Comparison of ENCODE assay signal across 9 mouse cellular contexts in the genomic region with DNA sequence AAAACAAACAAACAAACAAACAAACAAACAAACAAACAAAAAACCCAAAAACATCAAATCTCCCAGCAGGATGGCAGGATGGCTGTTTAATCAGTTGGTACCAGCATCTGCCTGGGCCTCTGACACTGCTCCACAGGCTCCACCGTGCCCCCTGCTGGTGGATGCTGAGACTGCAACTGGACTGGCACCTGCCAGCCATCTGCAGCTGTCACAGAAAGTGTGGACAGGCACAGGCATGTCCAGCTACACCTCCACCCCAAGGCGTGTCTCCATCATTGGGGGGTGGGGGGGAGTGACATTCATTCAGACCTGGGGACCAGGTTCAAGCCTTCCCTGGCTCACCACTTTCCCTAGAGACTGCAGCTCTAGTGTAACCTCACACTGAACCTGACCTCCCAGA. TPM values are rescaled to one million over a fixed set of nuclear protein-coding genes. Genes with fewer than 3 reads are reported as not detected.
A peak's percentile ranks its signal among the peaks of the same experiment; 100 is the strongest.
DNase-seq lines count a peak whose midpoint lies in the region; TF ChIP-seq lines count a peak whose summit lies in the region.
"Had no signal": no experiment of that assay in that cellular context is flagged by ENCODE, and none has a peak within 500 bp of the region (broad histone marks: within the 10 kb centered on the region; RNA-seq: fewer than 3 reads in every experiment).

No protein-coding gene starts in this region.

- peak; percentile 81; the same call in 1 of the 2 replicates for TF ChIP-seq EP300 in ES-Bruce4 (IDR thresholded peaks at IDR 0.05; ENCODE audit: insufficient read depth, low read depth, low read length)

- no peak overlapping the region for H3K4me3 ChIP-seq in ES-Bruce4 (ENCODE audit: low read depth, low read length)
- no peak overlapping the region for H3K4me3 ChIP-seq in embryonic fibroblast, embryonic 13.5 days (ENCODE audit: insufficient read depth, low read length)
- H3K4me3 ChIP-seq: liver, embryonic 15.5 days had no signal

- TF ChIP-seq POLR2A in ES-Bruce4 (IDR thresholded peaks at IDR 0.05; ENCODE audit: insufficient read depth, low read length) = no peak
- TF ChIP-seq POLR2A in embryonic fibroblast, embryonic 13.5 days (IDR thresholded peaks at IDR 0.05; ENCODE audit: low read depth, low read length) = no peak

- no peaks in the 10 kb centered on the region for H3K27me3 ChIP-seq in ES-Bruce4 (ENCODE audit: control insufficient read depth, insufficient read depth, low read length, poor library complexity, severe bottlenecking)
- H3K27me3 ChIP-seq: liver, embryonic 15.5 days had no signal

- H3K9ac ChIP-seq in ES-Bruce4 (ENCODE audit: low read depth, poor library complexity, severe bottlenecking) = no peak overlapping the region
- H3K9ac ChIP-seq: liver, embryonic 15.5 days had no signal

- no peak overlapping the region for H3K27ac ChIP-seq in ES-Bruce4 (ENCODE audit: insufficient read depth, low read length)
- no peak overlapping the region for H3K27ac ChIP-seq in embryonic fibroblast, embryonic 13.5 days (ENCODE audit: insufficient read depth, low read length)
- H3K27ac ChIP-seq: liver, embryonic 15.5 days had no signal

- intact Hi-C loops in heart, postnatal 10 days (cut with DNase I) = loop anchor here (1.0 to 10.0 kb wide), 4 partner anchors 37 to 421 kb away; partner anchors contain the start of genes Hsf2bp and Rrp1b

- no peaks in the 10 kb centered on the region for H3K9me3 ChIP-seq in ES-Bruce4 (replicated peaks; ENCODE audit: control insufficient read depth, insufficient read depth, low read length, poor library complexity, severe bottlenecking)
- H3K9me3 ChIP-seq: liver, embryonic 15.5 days had no signal

- H3K36me3 ChIP-seq in ES-Bruce4 (ENCODE audit: control insufficient read depth, insufficient read depth, low read length, poor library complexity, severe bottlenecking) = no peaks in the 10 kb centered on the region
- H3K36me3 ChIP-seq: liver, embryonic 15.5 days had no signal

- peak; percentile 92 for DNase-seq in adrenal gland, postnatal 25 days
- DNase-seq in heart, postnatal 10 days = peak; percentile 86 to 92
- peak; percentile 71 to 74 for DNase-seq in layer of hippocampus, postnatal 14 days (ENCODE audit: low spot score in 2 of 2)
- DNase-seq in lung, postnatal 25 days (ENCODE audit: low spot score) = peak; percentile 85
- DNase-seq in right cerebral cortex, postnatal 14 days = peak; percentile 83
- peak; percentile 77 to 85 for DNase-seq in urinary bladder, postnatal 36 days (ENCODE audit: low spot score in 2 of 2)

- peaks cover 2% of the 10 kb centered on the region for H3K4me1 ChIP-seq in ES-Bruce4 (ENCODE audit: control insufficient read depth, insufficient read depth, low read length)
- H3K4me1 ChIP-seq in embryonic fibroblast, embryonic 13.5 days (ENCODE audit: control insufficient read depth, insufficient read depth, low read length) = no peaks in the 10 kb centered on the region

- peak; percentile 98 for TF ChIP-seq CTCF in ES-Bruce4 (IDR thresholded peaks at IDR 0.05; ENCODE audit: low read depth, low read length)
- peak; percentile 92 for TF ChIP-seq CTCF in embryonic fibroblast, embryonic 13.5 days (IDR thresholded peaks at IDR 0.05; ENCODE audit: borderline replicate concordance, insufficient read depth, low read length)

RNA-seq across cellular contexts. Expression of gene Hsf2bp, which starts 37.2 kb away (rescaled TPM):
- 55.0 and 56.5 TPM in 2 replicates for polyA plus RNA-seq in ES-Bruce4 (2011; ENCODE audit: insufficient read depth, insufficient read length, low read depth, missing spikeins)
- 0.76 and 1.2 TPM in 2 replicates for total RNA-seq in adrenal gland, postnatal 25 days (2021)
- polyA plus RNA-seq in embryonic fibroblast, embryonic 13.5 days (2011; ENCODE audit: insufficient read length, low read depth, missing spikeins) = not detected in 2 replicates
- under 1 TPM; 0.69 to 0.97 TPM for total RNA-seq in heart, postnatal 10 days (2021)
- 1 to 10 TPM; 1.2 to 1.6 TPM for total RNA-seq in layer of hippocampus, postnatal 14 days (2021)

RNA-seq across cellular contexts. Expression of gene Rrp1b, which starts 37.5 kb away (rescaled TPM):
- polyA plus RNA-seq in ES-Bruce4 (2011; ENCODE audit: insufficient read depth, insufficient read length, low read depth, missing spikeins) = 109 and 111 TPM in 2 replicates
- 27.5 and 29.5 TPM in 2 replicates for total RNA-seq in adrenal gland, postnatal 25 days (2021)
- polyA plus RNA-seq in embryonic fibroblast, embryonic 13.5 days (2011; ENCODE audit: insufficient read length, low read depth, missing spikeins) = 30.0 and 38.6 TPM in 2 replicates
- 10 to 100 TPM in 1 of 2 experiments, 1 to 10 TPM in 1; 9.4 to 13.1 TPM for total RNA-seq in heart, postnatal 10 days (2021)
- 10 to 100 TPM; 17.1 to 17.8 TPM for total RNA-seq in layer of hippocampus, postnatal 14 days (2021)
